Mouse (Mus musculus) ES-E14 (cell line): ENCODE data around the gene Rcan3. TPM values are rescaled to one million over a fixed set of nuclear protein-coding genes. Genes with fewer than 3 reads are reported as not detected.

Experiments
- DNase-seq: peaks from one replicate; pipeline ENCODE4 v3.0.0-alpha.2; 2013; ENCODE audit warnings: low read depth, low spot score
- H3K27ac ChIP-seq: 2 replicates; pipeline ENCODE4 v1.5.1; 2012; ENCODE audit warnings: low read depth, mild to moderate bottlenecking, low read length, moderate library complexity, mixed read lengths; ENCODE audit not compliant: poor library complexity, insufficient read depth, severe bottlenecking
- H3K36me3 ChIP-seq: 2 replicates; pipeline ENCODE4 v1.6.1; 2012; ENCODE audit warnings: mild to moderate bottlenecking, low read length, moderate library complexity, mixed read lengths; ENCODE audit not compliant: control insufficient read depth, poor library complexity, insufficient read depth, severe bottlenecking
- H3K4me1 ChIP-seq, 2 experiments: fragments of 150-350 bp in 1 of 2; sonication (generic) in 1 of 2; 2 replicates each; pipeline ENCODE4 v1.6.1; 2012; ENCODE audit warnings: low read length in 2 of 2, mild to moderate bottlenecking in 1 of 2, mixed read lengths in 1 of 2; ENCODE audit not compliant: control insufficient read depth in 2 of 2, insufficient read depth in 2 of 2, poor library complexity in 1 of 2
- H3K4me3 ChIP-seq, 2 experiments: fragments of 150-350 bp in 1 of 2; sonication (generic) in 1 of 2; 2 replicates each; pipeline ENCODE4 v1.5.1; 2012; ENCODE audit warnings: low read length in 2 of 2, low read depth in 1 of 2, mild to moderate bottlenecking in 1 of 2, mixed read lengths in 1 of 2; ENCODE audit not compliant: insufficient read depth in 1 of 2, poor library complexity in 1 of 2, severe bottlenecking in 1 of 2
- H3K9ac ChIP-seq: 2 replicates; pipeline ENCODE4 v1.6.1; 2012; ENCODE audit warnings: low read depth, mild to moderate bottlenecking, low read length, mixed read lengths; ENCODE audit not compliant: poor library complexity, insufficient read depth, severe bottlenecking
- H3K9me3 ChIP-seq: fragments of 150-350 bp; sonication (generic); 2 replicates; pipeline ENCODE4 v1.6.1; 2012; ENCODE audit warnings: low read depth, mild to moderate bottlenecking, low read length; ENCODE audit not compliant: control insufficient read depth, insufficient read depth
- CHD2 ChIP-seq: IDR thresholded peaks from 2 replicates; pipeline ENCODE4 v1.6.1; 2014; ENCODE audit warnings: mild to moderate bottlenecking, low read depth, low read length, inconsistent platforms
- HCFC1 ChIP-seq: IDR thresholded peaks from 2 replicates; pipeline ENCODE4 v1.6.1; 2012; ENCODE audit warnings: low read length, inconsistent platforms, borderline replicate concordance; ENCODE audit not compliant: insufficient read depth
- MAFK ChIP-seq: IDR thresholded peaks from 2 replicates; pipeline ENCODE4 v1.6.1; 2014; ENCODE audit warnings: mild to moderate bottlenecking, low read depth, low read length, inconsistent platforms; ENCODE audit not compliant: insufficient read depth
- ZC3H11A ChIP-seq: IDR thresholded peaks from 2 replicates; pipeline ENCODE4 v1.6.1; 2012; ENCODE audit warnings: low read depth, mild to moderate bottlenecking, inconsistent platforms, low read length, borderline replicate concordance
- ZNF384 ChIP-seq: IDR thresholded peaks from 2 replicates; pipeline ENCODE4 v1.6.1; 2012; ENCODE audit warnings: low read depth, low read length, inconsistent platforms
- in situ Hi-C, 2 experiments: fragments of 600-800 bp; cut with MboI; formaldehyde crosslinking; loops; one replicate each; pipeline ENCODE4 v1.15.1; 2025; ENCODE audit warnings: low sequenced_read_pairs in 2 of 2, inconsistent platforms in 1 of 2; ENCODE audit not compliant: unreplicated experiment in 2 of 2
- total RNA-seq: library from RNA; depleted of rRNA; stranded (reverse); fragments of 300-350 nt; gene quantifications from 2 replicates; pipeline ENCODE4 v1.2.3, GENCODE M21; 2012

Gene Rcan3
- total RNA-seq, 1 experiment, result 11.2 TPM

- DNase-seq, result no peak
- H3K4me3 ChIP-seq, result no peak overlapping the region
- no peaks in the 10 kb centered on the region for H3K9me3 ChIP-seq
- H3K4me1 ChIP-seq, result peaks cover 0 to 8% of the 10 kb centered on the region in 2 experiments; a peak in 2 of 4 replicates
- H3K36me3 ChIP-seq, result no peaks in the 10 kb centered on the region
- H3K27ac ChIP-seq, result no peak overlapping the region
- in situ Hi-C loops, result no loop called here
- TF ChIP-seq ZC3H11A, result no peak
- TF ChIP-seq MAFK, result no peak
- no peak for TF ChIP-seq ZNF384
- no peak for TF ChIP-seq CHD2
- no peak for TF ChIP-seq HCFC1
- no peak overlapping the region for H3K9ac ChIP-seq
These were observed 39.0 kb downstream of the Rcan3 start for GRCm38 (mm10) chr4:135394666-135395065.

DNA sequence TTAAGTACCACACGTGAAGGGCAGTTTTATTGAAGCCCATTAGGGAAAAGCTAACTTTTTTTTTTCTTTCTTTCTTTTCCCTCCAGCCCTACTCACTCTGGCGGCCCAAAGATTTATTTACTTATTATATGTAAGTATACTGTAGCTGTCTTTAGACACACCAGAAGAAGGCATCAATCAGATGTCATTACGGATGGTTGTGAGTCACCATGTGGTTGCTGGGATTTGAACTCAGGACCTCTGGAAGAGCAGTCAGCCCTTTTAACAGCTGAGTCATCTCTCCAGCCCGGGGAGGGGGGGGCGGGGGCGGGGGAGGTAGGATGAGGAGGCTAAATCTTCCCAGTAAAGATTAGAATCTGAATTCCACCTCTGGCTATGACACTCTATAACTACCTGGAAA lies 40.3 kb downstream of the Rcan3 start:
- Histone ChIP-seq H3K27ac (no peak overlapping the region), H3K4me3 (no peak overlapping the region), H3K36me3 (no peaks in the 10 kb centered on the region), H3K4me1 (peaks cover 0 to 11% of the 10 kb centered on the region in 2 experiments; a peak in 2 of 4 replicates), H3K9me3 (no peaks in the 10 kb centered on the region), H3K9ac (no peak overlapping the region)
- TF ChIP-seq ZC3H11A (no peak), ZNF384 (no peak), CHD2 (no peak), MAFK (no peak), HCFC1 (no peak)
- no peak for DNase-seq
- in situ Hi-C loops, result no loop called here

DNA sequence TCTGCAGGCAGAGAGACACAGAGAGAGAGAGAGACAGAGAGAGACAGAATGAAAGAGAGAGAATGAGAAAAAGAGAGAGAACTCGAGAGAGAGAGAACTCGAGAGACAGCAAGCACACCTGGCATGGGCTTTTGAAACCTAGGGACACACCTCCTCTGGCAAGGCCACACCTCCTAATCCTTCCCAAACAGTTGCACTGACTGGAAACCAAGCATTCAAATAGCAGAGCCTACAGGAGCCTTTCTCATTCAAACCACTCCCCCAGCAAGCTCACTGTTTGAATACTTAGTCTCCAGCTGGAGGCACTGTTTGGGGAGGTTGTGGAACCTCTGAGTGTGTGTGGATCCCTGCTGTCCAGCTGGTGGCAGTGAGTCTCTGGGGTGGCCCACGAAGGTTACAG lies 40.9 kb downstream of the Rcan3 start:
- no peaks in the 10 kb centered on the region for H3K36me3 ChIP-seq
- DNase-seq, result no peak
- no peak overlapping the region for H3K9ac ChIP-seq
- no peak overlapping the region for H3K4me3 ChIP-seq
- in situ Hi-C loops, result no loop called here
- TF ChIP-seq HCFC1 (no peak), ZNF384 (no peak), ZC3H11A (no peak), MAFK (no peak), CHD2 (no peak)
- H3K27ac ChIP-seq, result no peak overlapping the region
- H3K4me1 ChIP-seq, result peaks cover 0 to 11% of the 10 kb centered on the region in 2 experiments; a peak in 2 of 4 replicates
- H3K9me3 ChIP-seq, result no peaks in the 10 kb centered on the region

DNA sequence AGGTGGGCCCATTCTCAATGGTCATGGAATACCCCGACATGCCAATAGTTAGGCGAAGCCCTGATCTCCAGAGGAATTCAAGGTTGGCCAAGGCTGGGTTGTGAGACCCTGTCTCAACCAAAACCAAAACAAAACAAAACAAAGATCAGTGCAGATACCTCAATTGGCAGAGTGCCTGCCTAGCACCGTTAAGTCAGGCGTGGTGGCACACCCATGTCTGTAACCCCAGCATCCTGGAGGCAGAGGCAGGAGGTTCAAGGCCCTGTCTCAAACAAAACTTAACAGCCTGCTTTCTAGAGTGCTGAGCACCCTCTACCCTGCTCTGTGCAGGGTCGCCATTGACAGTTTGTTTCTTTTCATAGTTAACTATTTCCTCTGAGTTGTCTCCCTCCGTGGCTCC lies 42.6 kb downstream of the Rcan3 start:
- no peak for DNase-seq
- in situ Hi-C loops, result no loop called here
- H3K27ac ChIP-seq, result no peak overlapping the region
- H3K9me3 ChIP-seq, result no peaks in the 10 kb centered on the region
- no peak overlapping the region for H3K4me3 ChIP-seq
- H3K9ac ChIP-seq, result no peak overlapping the region
- no peaks in the 10 kb centered on the region for H3K36me3 ChIP-seq
- peaks cover 0 to 11% of the 10 kb centered on the region in 2 experiments; a peak in 2 of 4 replicates for H3K4me1 ChIP-seq
- TF ChIP-seq CHD2 (no peak), MAFK (no peak), ZNF384 (no peak), ZC3H11A (no peak), HCFC1 (no peak)

GRCm38 (mm10) chr4:135385614-135386013 lies 48.0 kb downstream of the Rcan3 start:
- TF ChIP-seq MAFK, result no peak
- no peak for TF ChIP-seq HCFC1
- no peak for TF ChIP-seq ZC3H11A
- TF ChIP-seq ZNF384, result no peak
- TF ChIP-seq CHD2, result no peak
- no peaks in the 10 kb centered on the region for H3K36me3 ChIP-seq
- H3K4me1 ChIP-seq, result peaks cover 0 to 18% of the 10 kb centered on the region in 2 experiments; a peak in 2 of 4 replicates
- in situ Hi-C loops, result no loop called here
- no peak overlapping the region for H3K4me3 ChIP-seq
- no peak for DNase-seq
- H3K27ac ChIP-seq, result no peak overlapping the region
- no peaks in the 10 kb centered on the region for H3K9me3 ChIP-seq
- no peak overlapping the region for H3K9ac ChIP-seq
